Comparison of ENCODE assay signal across 9 mouse cellular contexts in the genomic region with DNA sequence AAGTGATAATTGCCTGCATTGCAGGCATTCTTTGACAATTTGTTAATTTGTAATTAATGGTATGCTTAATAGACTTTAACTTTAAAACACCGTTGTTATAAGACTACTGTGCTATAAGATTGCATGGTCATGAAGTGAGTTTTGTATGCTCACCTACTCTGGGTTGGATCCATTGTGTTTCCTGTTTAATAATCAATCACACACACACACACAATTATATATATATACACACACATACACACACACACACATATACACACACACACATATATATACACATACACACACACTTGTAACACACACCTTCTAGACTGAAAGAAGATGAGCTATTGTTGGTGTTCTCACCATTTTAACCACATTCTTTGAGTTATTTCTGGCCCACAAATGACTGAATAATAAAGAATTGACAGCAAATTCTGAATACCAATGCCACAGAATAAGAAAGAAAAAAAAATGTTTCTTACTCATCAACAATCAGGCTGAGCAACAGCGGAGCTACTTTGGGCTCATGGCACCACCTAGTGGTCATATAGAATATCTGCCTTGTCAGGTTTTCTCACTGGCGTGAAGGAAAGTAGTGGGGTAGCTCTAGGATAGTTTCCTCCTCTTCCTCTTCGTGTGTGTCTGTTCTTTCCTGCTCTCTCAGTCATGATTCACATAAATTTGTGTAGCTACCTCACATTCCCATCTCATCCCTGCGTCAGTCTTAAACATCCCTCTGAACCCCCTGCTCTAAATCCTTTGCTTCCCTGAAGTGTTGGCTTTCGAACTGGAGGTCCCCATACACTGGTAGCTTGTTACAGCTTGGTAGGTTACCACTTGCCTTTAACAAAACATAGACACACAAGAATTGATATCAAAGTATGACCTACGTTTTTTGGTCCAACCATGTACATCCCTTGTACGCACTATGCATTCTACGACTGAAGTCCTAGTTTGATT. TPM values are rescaled to one million over a fixed set of nuclear protein-coding genes. Genes with fewer than 3 reads are reported as not detected.
A peak's percentile ranks its signal among the peaks of the same experiment; 100 is the strongest.
DNase-seq lines count a peak whose midpoint lies in the region; ATAC-seq and TF ChIP-seq lines count a peak whose summit lies in the region.
"Had no signal": no experiment of that assay in that cellular context is flagged by ENCODE, and none has a peak within 500 bp of the region (broad histone marks: within the 10 kb centered on the region; RNA-seq: fewer than 3 reads in every experiment).

No protein-coding gene starts in this region.

- no peaks in the 10 kb centered on the region for H3K27me3 ChIP-seq in cerebellum, adult 2 months (ENCODE audit: control insufficient read depth, insufficient read depth, low read length)
- H3K27me3 ChIP-seq: stomach, embryonic 15.5 days had no signal

- H3K27ac ChIP-seq in cerebellum, adult 2 months (ENCODE audit: insufficient read depth, low read length), result no peak overlapping the region
- H3K27ac ChIP-seq: stomach, embryonic 15.5 days had no signal

- peak; percentile 64; the same call in 1 of the 2 replicates for ATAC-seq in megakaryocyte, adult 5-6 weeks (ENCODE audit: poor library complexity, severe bottlenecking)
- ATAC-seq in monocyte, adult 5-6 weeks (replicated peaks; ENCODE audit: insufficient number of reproducible peaks, low FRiP score, low TSS enrichment, poor library complexity, severe bottlenecking), result no peak

- 52% methylated on average over 9 of the region's 9 CpGs for WGBS in cerebellum, adult 2 months

- no peak for TF ChIP-seq POLR2A in cerebellum, adult 2 months (IDR thresholded peaks at IDR 0.05; ENCODE audit: borderline replicate concordance, insufficient read depth, low read length)

- DNase-seq in cerebellum, adult 2 months, result peak in 1 of 2 experiments; percentile 26
- DNase-seq in cerebellum, adult 9-11 months, result no peak
- peak; percentile 38 for DNase-seq in thymus, postnatal 14 days
- DNase-seq in thymus, postnatal 36 days, result no peak
- DNase-seq in embryo, embryonic 9.5 days (ENCODE audit: extremely low spot score), result peak; percentile 58
- DNase-seq in induced T-regulatory cell, adult 2 months (ENCODE audit: low read depth), result peak; percentile 57

- no peaks in the 10 kb centered on the region for H3K4me1 ChIP-seq in cerebellum, adult 2 months (ENCODE audit: control insufficient read depth, insufficient read depth, low read length)
- H3K4me1 ChIP-seq: stomach, embryonic 15.5 days had no signal

- peak; percentile 80 for TF ChIP-seq CTCF in cerebellum, adult 2 months (IDR thresholded peaks at IDR 0.05; ENCODE audit: borderline replicate concordance, insufficient read depth, low read depth, low read length)

- no peak overlapping the region for H3K4me3 ChIP-seq in cerebellum, adult 2 months (replicated peaks; ENCODE audit: insufficient read depth, low read depth, low read length)
- H3K4me3 ChIP-seq: stomach, embryonic 15.5 days had no signal

RNA-seq across cellular contexts. Expression of gene Schip1, which starts 18.9 kb away (rescaled TPM):
- 208 and 227 TPM in 2 replicates for polyA plus RNA-seq in cerebellum, adult 2 months (2012; rRNA removed)
- 0.11 and 0.25 TPM in 2 replicates for total RNA-seq in megakaryocyte, adult 5-6 weeks (2015)
- total RNA-seq in megakaryocyte, adult 5-6 weeks (2017), result not detected in 2 replicates
- total RNA-seq in monocyte, adult 5-6 weeks (2017), result 0.29 to 0.39 TPM in 2 of 3 replicates, not detected in the other

Comparison
In these comparisons a context has a peak if more than half of its experiments do, and no peak if none do; other contexts are left out.
1. DNase-seq: peak in thymus, postnatal 14 days (single experiment), embryo, embryonic 9.5 days (single experiment) and induced T-regulatory cell, adult 2 months (single experiment); none in cerebellum, adult 9-11 months (single experiment) and thymus, postnatal 36 days (0 of 2).